Mouse (Mus musculus): Measurements from ENCODE around the gene Palld. TPM values are rescaled to one million over a fixed set of nuclear protein-coding genes. Genes with fewer than 3 reads are reported as not detected.

The Palld gene
- 24.2 and 43.0 TPM in 2 replicates for polyA plus RNA-seq (2012; rRNA removed)

GRCm38 (mm10) chr8:61902521-61902920 is at the start of gene Palld:
TSS of gene Palld (minus strand) at chr8:61902690.

DNA sequence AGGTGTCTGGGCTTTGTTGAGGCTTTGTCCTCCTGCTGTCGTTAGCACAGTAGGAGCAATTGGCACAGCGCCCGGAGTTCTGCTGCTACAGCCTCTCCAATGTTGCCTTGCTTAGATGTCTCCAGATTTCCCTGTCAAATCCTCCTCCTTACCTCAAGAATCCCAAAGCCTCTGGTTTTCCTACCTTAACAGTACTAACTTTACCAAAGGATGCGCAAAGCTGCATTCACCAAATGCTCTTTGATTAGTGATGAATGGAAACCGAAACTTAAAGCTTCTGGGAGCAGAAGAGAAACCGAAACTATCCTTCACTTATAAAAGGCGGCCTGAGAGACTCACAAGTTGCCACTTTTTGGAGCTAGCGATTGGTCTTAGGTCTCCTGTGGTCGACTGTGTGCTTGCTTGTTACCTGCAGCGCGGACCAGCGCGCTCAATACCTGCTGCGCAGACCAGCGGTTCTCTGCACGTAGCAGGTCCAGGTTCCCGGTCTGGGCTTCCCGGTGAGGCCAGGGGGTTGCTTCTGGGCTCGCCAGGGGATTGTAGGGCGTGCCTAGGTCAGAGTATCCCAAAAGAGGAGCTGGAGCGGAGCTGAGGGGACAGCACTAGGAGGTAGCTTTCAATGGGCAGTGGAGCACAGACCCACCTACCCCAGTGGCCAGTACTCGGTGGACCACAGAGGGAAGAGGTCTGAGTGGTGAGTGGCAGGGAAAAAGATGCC is 25.4 kb upstream of the Palld start, which contains the start of gene Ddx60:
Gene Ddx60, plus strand, starts transcription at position 311 of the 718 bp plus-strand sequence.

DNA sequence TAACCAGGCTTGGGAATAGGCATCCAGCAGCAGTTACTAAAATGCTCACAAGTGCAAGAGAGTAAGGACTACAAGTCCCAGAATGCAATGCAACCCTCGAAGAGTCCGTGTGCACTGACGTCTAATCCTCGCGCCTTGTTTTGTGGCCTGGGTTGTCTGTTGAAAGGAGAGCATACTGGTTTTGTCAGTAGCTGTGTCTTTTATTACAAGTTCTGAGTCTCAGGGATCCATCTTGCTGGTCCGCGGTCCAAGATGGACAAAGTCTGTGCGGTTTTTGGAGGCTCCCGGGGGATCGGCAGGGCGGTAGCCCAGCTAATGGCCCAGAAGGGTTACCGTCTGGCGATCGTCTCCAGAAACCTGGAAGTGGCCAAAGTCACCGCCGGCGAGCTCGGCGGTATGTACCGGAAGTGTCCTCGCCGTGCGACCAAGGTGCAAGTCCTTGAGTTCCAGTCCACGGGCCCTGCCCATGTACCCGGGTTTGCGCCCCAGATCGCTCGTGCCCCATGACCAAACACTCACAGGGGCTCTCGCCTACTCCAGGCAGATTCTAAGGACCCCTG is 414.8 kb downstream of the Palld start, which contains the start of gene Cbr4:
Gene Cbr4, plus strand, starts transcription at position 138 of the 560 bp plus-strand sequence.

Other genes starting within 250 kb of the Palld start
- 0.23 and 0.26 TPM in 2 replicates for gene Ddx60, start 25.4 kb upstream of the Palld start, polyA plus RNA-seq (2012; rRNA removed)
- not detected in 2 replicates for gene Anxa10, start 220.5 kb upstream of the Palld start, polyA plus RNA-seq (2012; rRNA removed)